Mouse (Mus musculus): ENCODE measurements around the gene 1600014C23Rik.

DNA sequence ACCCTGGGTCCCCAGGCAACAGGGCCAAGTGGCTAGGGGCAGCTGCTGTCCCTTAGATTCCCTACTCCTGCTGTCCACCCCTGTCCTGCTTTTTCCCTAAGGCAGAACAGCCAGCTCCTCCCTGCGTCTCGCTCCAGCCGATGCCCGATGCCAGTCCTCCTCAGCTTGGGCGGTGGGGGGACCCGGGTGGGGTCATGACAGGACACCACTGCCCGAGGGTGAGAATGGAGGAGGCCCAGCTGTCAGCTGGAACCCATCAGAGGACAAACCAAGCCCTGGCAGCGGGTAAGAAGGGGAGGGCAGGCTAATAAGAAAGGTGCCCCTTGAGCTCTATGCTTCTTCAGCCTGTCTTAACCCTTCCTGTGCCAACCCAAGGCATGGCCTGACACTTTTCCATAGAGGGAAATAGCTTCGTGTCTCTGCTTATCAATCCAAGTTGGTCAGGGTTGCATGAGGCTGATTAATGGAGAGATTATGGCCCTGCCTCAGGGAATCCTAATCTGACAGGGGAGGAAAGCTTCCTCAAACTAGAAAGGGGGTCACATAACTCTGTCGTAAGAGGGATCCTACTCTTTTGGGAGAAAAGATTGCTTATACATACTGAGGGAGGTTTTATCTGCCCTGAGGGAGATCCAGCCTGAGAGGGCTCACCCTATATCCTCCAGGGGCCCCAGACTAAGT lies 27.5 kb upstream of the 1600014C23Rik start:
- no peak for TF ChIP-seq CTCF (IDR thresholded peaks at IDR 0.05; ENCODE audit: low read depth, low read length)
- no peak for TF ChIP-seq EP300 (IDR thresholded peaks at IDR 0.05; ENCODE audit: insufficient read depth, low read depth, low read length)
- TF ChIP-seq POLR2A (IDR thresholded peaks at IDR 0.05; ENCODE audit: insufficient read depth, low read length): no peak

All from ES-Bruce4 (cell line).